Mouse (Mus musculus) mature B cell (primary cell): ENCODE data around the gene Zc3h12d.

ENCODE experiments used
- in situ Hi-C: fragments of 300-500 bp; cut with MboI; formaldehyde crosslinking; loops from 2 replicates; pipeline ENCODE4 v1.14.3; 2019

Gene Zc3h12d

GRCm38 (mm10) chr10:7832171-7832676, at the start of gene Zc3h12d:
TSS of gene Zc3h12d (plus strand) at chr10:7832470.
- in situ Hi-C loops = no loop called here

GRCm38 (mm10) chr10:7787319-7787718, 45.0 kb upstream of the Zc3h12d start:
- in situ Hi-C loops = no loop called here

GRCm38 (mm10) chr10:7792254-7792750, 40.0 kb upstream of the Zc3h12d start:
- in situ Hi-C loops = no loop called here

- in situ Hi-C loops = no loop called here
Measured at GRCm38 (mm10) chr10:7792751-7793385, 39.4 kb upstream of the Zc3h12d start, which contains the start of the genes Ginm1 and Ppil4. TSS of gene Ginm1 (minus strand) at chr10:7792824. TSS of gene Ppil4 (plus strand) at chr10:7792891.

GRCm38 (mm10) chr10:7801258-7801657, 31.0 kb upstream of the Zc3h12d start:
- in situ Hi-C loops = no loop called here

- in situ Hi-C loops = no loop called here
Measured at GRCm38 (mm10) chr10:7802519-7803140, 29.6 kb upstream of the Zc3h12d start.

GRCm38 (mm10) chr10:7809937-7810336, 22.3 kb upstream of the Zc3h12d start:
- in situ Hi-C loops = loop anchor here (5.0 kb wide), 1 partner anchor 427 kb away; no protein-coding TSS in a partner anchor

- in situ Hi-C loops = loop anchor here (5.0 kb wide), 1 partner anchor 51 kb away; no protein-coding TSS in a partner anchor
Measured at GRCm38 (mm10) chr10:7816476-7816875, 15.8 kb upstream of the Zc3h12d start.

- in situ Hi-C loops = loop anchor here (5.0 kb wide), 1 partner anchor 49 kb away; no protein-coding TSS in a partner anchor
Measured at GRCm38 (mm10) chr10:7818676-7819075, 13.6 kb upstream of the Zc3h12d start.

GRCm38 (mm10) chr10:7819156-7819555, 13.1 kb upstream of the Zc3h12d start:
- in situ Hi-C loops = loop anchor here (5.0 kb wide), 1 partner anchor 48 kb away; no protein-coding TSS in a partner anchor

GRCm38 (mm10) chr10:7819603-7820002, 12.7 kb upstream of the Zc3h12d start:
- in situ Hi-C loops = loop anchor here (5.0 kb wide), 1 partner anchor 48 kb away; no protein-coding TSS in a partner anchor

GRCm38 (mm10) chr10:7820171-7820570, 12.1 kb upstream of the Zc3h12d start:
- in situ Hi-C loops = no loop called here

GRCm38 (mm10) chr10:7821981-7822380, 10.3 kb upstream of the Zc3h12d start:
- in situ Hi-C loops = no loop called here

- in situ Hi-C loops = no loop called here
Measured at GRCm38 (mm10) chr10:7824663-7825280, 7.5 kb upstream of the Zc3h12d start.

GRCm38 (mm10) chr10:7825281-7825665, 7.0 kb upstream of the Zc3h12d start:
- in situ Hi-C loops = no loop called here

GRCm38 (mm10) chr10:7826106-7826505, 6.2 kb upstream of the Zc3h12d start:
- in situ Hi-C loops = no loop called here

GRCm38 (mm10) chr10:7833377-7834165, 1.3 kb downstream of the Zc3h12d start:
- in situ Hi-C loops = no loop called here

GRCm38 (mm10) chr10:7834671-7835225, 2.5 kb downstream of the Zc3h12d start:
- in situ Hi-C loops = no loop called here

GRCm38 (mm10) chr10:7836902-7837301, 4.6 kb downstream of the Zc3h12d start:
- in situ Hi-C loops = no loop called here

- in situ Hi-C loops = no loop called here
Measured at GRCm38 (mm10) chr10:7837446-7837845, 5.2 kb downstream of the Zc3h12d start.

GRCm38 (mm10) chr10:7838036-7838435, 5.8 kb downstream of the Zc3h12d start:
- in situ Hi-C loops = no loop called here
